In genomic region chr8:122575286-122575685, GRCm38 (mm10) we compare ENCODE assay signal across 1 mouse cellular context.
TF ChIP-seq lines count a peak whose summit lies in the region.

No protein-coding gene starts in this region.

TF ChIP-seq in MEL, 35 proteins besides CTCF, POLR2A, EP300 and RAD21:
- TF ChIP-seq ELF1 (IDR thresholded peaks at IDR 0.05; ENCODE audit: low read depth, low read length) (no peak), RCOR1 (IDR thresholded peaks at IDR 0.05; ENCODE audit: low read depth, low read length) (no peak), HCFC1 (IDR thresholded peaks at IDR 0.05; ENCODE audit: low read depth, low read length) (no peak), ZNF384 (IDR thresholded peaks at IDR 0.05; ENCODE audit: low read depth, low read length) (no peak), USF2 (IDR thresholded peaks at IDR 0.05; ENCODE audit: borderline replicate concordance in 1 of 2, insufficient read depth in 1 of 2, low read depth in 1 of 2, low read length in 2 of 2) (no peak), SIN3A (IDR thresholded peaks at IDR 0.05; ENCODE audit: low read length) (no peak), CHD2 (IDR thresholded peaks at IDR 0.05; ENCODE audit: low read length) (no peak), MAZ (IDR thresholded peaks at IDR 0.05; ENCODE audit: low read depth, low read length) (no peak), MAX (IDR thresholded peaks at IDR 0.05; ENCODE audit: low read length) (no peak), MAFK (IDR thresholded peaks at IDR 0.05; ENCODE audit: borderline replicate concordance, low read depth, low read length) (no peak), TBP (IDR thresholded peaks at IDR 0.05; ENCODE audit: low read depth, low read length) (no peak), BHLHE40 (IDR thresholded peaks at IDR 0.05; ENCODE audit: borderline replicate concordance, low read depth, low read length) (no peak), ZC3H11A (IDR thresholded peaks at IDR 0.05; ENCODE audit: low read depth, low read length) (no peak), ETS1 (IDR thresholded peaks at IDR 0.05; ENCODE audit: low read depth, low read length) (no peak), GABPA (IDR thresholded peaks at IDR 0.05; ENCODE audit: low read depth, low read length) (no peak), MXI1 (IDR thresholded peaks at IDR 0.05; ENCODE audit: low read depth, low read length) (no peak), MYC (IDR thresholded peaks at IDR 0.05; ENCODE audit: low read depth, low read length) (no peak), TAL1 (IDR thresholded peaks at IDR 0.05; ENCODE audit: low read length) (no peak), TCF12 (IDR thresholded peaks at IDR 0.05; ENCODE audit: low read depth, low read length) (no peak)
